Mouse (Mus musculus): ENCODE results near the gene Gnl3l. TPM values are rescaled to one million over a fixed set of nuclear protein-coding genes. Genes with fewer than 3 reads are reported as not detected.

The Gnl3l gene
- 100 to 1,000 TPM; 172 to 200 TPM for total RNA-seq (2021)

DNA sequence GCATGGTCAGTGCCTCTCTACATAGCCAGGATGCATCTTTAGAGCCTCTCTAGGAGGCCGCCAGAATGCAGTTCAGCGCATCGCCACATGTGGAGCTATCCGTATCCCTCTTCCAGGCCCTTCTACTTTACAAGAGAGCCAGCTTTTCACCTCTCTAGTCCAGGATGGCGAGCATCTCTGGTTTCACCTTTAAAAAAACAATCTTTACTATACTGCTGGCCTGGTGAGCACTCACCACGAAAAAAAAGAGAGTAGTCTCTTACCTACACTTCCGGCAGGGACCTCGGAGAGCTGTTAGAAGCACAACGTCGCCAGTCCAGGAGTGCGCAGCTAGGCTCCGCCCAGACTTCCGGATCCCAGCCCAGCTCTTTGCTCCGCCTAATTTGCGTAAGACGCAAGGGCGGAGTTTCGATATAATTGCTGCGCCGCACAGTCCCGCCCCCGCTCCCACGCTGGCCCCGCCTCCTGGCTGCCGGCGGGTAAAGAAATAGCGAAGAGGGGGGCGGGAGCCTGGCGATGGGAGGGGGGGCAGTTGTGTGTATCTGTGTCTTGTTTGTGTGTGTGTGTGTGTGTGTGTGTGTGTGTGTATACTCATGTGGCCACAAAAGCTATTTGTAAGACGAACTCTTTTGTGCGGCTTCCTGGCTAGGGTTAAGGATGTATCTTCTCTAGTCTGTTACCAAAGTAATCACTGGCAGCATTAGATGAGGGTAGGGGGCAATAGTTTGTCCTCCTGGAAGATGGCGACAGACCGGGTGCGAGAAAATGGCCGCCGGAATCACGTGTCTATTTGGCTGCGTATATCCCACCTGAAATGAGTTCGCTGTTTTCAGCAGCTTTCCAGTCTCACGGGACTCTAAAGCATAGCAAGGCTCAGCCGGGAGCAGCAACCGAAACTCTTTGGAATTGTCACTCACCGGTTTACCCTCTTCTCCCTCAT is at the start of gene Gnl3l:
Gnl3l (minus strand) TSS at position 385 of the 940 bp plus-strand sequence.
- peak; percentile 53 to 70 for DNase-seq (ENCODE audit: extremely low spot score in 1 of 2, low spot score in 1 of 2)

DNA sequence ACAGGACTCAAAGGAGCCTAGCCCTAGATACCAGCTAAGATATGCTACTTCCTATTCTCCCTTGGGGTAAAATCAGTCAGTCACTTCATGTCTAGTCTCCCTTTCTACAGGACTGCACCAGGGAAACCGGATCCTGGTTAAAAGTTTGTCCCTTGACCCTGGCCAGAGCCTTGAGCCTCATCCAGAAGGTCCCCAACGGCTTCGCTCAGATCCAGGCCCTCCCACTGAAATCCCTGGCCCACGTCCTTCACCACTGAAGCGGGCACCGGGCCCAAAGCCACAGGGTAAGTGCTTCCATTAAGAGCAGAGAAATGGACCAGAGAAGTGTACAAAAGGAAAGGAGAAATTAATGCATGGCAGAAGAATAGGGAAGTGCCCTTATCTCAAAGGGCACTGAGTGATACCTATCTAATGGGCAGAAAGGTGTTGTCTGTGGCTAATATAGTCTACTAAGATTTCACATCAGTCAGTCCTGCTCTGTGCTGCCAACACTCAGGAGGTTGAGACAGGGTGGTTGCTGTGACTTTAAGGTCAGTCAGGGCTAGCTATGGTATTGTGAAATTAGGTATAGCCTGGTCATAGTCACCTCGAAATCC is 49.0 kb upstream of the Gnl3l start:
- DNase-seq (ENCODE audit: extremely low spot score in 1 of 2, low spot score in 1 of 2), result no peak

DNA sequence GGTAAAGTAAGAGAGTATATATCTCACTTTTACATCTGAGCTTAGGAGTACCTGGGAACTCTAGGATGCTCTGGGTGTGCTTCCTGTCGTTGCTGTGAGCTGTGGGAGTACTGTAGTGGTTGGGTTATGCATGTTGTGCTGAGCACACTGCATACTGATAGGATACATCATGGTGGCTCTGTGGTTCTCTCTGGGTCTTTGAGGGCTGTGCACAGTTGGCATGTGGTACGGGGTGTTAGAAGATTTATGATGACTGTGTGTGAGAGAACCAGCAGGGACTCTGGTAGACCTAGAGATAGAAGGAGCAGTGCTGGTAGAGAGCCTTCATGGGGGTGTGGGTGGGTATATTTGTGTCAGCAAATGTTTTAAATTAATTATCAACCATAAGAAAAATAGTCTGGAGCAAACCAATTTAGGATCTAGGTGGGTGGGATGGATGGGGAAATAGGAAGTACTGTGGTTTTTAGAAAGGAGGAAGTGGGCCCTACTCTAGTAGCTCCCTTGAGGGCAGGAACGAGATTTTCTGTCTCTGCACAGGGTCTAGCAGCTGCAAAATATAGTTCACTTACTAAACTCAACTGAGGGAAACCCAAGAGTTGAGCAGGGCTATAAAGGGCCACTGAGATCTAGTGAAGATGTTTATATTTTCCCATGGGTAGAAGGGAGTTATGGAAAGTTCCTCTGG is 44.6 kb upstream of the Gnl3l start:
- no peak for DNase-seq (ENCODE audit: extremely low spot score in 1 of 2, low spot score in 1 of 2)

DNA sequence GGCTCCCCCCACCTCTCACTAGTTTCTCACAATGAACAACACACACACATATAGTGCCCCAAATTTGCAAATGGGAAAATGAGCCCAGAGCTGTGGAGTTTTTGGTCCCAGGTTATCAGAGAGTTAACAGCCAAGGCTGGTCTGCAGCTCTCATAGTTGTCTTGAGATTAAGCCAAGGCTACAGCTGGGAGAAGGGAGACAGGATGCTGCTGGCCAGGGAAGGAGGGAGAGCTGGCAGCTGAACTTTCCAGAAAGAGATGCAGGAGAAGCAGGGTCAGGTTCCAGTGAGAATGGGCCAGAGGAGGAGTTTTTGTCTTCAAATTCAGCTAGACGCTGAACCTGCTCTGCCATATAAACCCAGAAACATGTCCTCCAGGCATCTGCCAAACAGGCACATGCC is 42.2 kb upstream of the Gnl3l start:
- no peak for DNase-seq (ENCODE audit: extremely low spot score in 1 of 2, low spot score in 1 of 2)

DNA sequence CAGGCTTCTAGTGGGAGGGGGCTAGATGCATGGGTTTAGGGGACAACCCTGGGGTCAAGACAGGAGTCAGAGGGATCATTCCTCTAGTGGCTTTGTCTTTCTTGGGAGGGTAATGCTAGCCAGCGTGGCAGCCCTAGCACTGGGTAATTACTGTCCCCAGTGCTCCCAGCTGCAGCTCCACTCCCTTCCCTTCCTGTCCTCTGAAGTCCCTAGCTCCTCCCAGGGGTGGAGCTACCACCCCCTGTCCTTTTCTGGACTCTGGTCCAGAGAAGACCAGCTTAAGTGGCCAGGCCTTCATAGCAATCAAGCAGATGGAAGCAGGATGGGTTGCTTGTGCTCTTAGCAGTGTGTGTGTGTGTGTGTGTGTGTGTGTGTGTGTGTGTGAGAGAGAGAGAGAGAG is 38.4 kb upstream of the Gnl3l start:
- DNase-seq (ENCODE audit: extremely low spot score in 1 of 2, low spot score in 1 of 2), result no peak

DNA sequence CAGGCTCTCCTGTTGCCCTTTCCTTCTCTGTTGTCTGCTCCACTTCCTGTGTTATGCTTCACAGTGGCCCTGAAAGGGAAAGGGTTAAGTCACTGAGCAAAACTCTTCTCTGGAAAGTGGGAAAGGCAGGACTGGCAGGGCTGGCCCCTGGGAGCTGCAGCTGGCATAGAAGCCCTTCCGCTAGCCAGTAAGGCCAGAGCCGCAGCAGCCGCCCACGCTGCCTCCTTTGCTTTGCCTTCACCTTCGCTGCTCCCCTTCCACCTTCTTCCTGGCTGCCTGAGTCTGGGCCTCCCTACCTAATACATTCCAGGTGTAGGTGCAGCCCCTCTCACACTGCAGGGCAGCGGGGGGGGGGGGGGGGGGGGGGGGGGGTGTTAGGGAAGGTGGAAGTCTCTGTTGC is 37.4 kb upstream of the Gnl3l start:
- no peak for DNase-seq (ENCODE audit: extremely low spot score in 1 of 2, low spot score in 1 of 2)

DNA sequence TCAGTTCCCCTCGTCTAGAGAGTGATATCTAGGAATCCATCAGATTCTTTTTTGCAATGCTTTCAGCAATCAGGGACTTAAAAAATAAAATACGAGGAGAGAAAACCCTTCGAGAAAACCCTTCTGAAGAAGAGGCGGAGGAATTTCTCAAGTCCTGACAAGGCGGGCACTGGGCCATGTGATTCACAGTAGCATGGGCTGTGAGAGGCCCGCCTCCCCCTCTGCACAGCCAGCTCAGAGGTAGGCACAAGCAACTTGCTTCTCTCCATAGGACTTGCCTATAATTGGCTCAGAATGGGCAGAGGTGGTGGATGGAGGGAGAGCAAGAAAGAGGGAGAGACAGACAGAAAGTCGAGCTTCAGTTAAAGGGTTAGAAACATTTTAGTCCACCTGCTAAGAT is 33.2 kb upstream of the Gnl3l start:
- peak in 1 of 2 experiments; percentile 13 for DNase-seq (ENCODE audit: extremely low spot score in 1 of 2, low spot score in 1 of 2)

DNA sequence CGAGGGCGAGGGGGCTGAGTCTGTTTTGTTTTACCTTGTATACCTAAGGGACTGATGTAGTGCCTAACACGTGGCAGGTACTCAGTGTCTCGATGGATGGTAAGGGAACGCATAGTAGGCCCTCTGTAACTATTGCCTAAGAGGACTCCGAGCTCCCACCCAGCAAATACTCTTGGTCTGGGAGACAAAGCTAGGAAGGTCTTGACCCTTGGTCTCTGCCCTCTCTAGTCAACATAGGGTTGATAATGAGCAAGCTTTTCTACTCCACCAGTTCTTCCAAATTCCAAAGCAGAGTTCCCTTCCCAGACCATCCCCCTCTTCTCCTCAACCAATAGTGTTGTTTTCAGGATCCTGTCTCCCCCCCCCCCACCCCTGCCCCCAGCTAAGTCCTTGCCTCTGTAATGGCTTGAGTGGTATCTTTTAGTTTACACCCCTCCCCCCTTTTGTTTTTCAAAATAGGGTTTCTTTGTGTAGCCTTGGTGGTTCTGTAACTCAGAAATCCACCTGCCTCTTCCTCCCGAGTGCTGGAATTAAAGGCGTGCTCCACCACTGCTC is 32.6 kb upstream of the Gnl3l start:
- DNase-seq (ENCODE audit: extremely low spot score in 1 of 2, low spot score in 1 of 2), result no peak

DNA sequence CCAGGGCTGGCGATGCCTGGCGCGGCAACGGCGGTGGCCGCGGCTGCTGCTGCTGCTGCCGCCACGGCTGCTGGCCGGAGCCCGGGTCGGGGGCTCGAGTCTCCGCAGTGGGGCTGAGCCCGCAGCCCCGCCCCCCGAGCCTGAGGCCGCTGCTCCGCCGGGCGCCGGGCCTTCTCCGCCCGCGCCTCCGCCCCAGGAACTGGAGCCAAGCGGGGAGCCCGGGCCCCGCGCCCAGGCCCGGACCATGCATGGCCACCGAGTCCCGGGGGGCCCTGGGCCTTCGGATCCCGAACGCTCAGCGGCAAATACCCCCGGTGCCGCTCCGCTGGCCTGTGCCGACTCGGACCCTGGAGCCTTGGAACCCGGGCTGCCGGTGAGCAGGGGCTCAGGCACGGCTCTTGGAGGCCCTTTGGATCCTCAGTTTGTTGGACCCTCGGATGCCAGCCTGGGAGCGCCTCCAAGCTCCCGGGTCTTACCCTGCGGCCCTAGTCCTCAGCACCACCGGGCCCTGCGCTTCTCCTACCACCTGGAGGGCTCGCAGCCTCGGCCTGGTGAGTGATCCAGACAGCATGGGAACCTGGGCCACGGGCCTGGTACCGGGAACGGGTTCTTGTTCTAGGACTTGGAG is 30.4 kb upstream of the Gnl3l start:
- peak; percentile 11 to 27 for DNase-seq (ENCODE audit: extremely low spot score in 1 of 2, low spot score in 1 of 2)

DNA sequence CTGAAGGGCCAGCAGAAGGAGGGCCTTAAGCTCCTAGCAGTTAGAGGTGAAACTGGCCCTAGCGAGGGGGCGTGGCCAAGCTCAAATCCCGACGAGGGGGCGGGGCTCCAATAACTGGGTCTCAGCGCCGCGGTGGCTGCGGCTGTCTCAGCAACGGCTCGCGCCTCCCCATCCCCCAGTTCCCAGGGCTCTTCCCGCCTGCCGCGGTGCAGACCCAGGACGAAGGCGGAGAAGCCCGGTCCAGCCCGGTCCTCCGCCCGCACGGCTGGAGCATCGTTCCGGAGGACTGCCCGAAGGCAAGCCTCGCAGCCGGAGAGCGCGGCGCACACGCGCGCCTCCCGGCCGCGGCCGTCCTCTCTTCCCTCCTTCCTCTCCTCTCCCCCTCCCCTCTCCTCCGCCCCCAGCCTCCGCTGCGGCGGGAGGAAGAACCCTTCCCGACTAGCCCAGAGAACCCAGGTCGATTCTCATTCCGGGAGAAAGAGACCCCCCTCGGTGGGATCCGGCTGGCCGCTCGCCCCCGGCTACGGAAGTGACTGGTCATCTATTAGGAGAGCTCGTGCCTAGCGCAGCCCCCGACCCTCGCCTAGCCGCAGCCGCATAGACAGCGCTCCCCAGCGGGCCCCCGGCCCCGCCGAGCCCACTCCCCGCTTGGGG is 29.8 kb upstream of the Gnl3l start:
- DNase-seq (ENCODE audit: extremely low spot score in 1 of 2, low spot score in 1 of 2), result peak; percentile 62 to 70

DNA sequence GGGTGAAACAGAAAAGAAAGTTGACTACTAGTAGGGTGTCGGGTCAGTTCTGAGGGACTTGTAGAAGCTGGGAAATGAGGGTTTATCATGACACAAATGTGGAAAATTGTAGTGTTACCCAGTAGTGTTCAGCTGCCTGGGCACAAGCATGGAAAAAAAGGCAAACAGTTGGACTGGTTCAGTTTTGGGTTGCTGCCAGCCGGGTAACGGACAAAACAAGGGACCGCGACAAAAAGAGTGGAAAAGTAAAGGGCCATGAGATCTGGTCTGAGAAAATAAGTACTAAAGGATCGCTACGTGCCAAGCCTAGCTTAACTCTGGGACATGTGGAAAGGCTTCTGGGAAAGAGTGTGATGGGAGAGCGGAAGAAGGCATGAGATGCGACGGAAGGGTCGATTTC is 29.2 kb upstream of the Gnl3l start:
- no peak for DNase-seq (ENCODE audit: extremely low spot score in 1 of 2, low spot score in 1 of 2)

DNA sequence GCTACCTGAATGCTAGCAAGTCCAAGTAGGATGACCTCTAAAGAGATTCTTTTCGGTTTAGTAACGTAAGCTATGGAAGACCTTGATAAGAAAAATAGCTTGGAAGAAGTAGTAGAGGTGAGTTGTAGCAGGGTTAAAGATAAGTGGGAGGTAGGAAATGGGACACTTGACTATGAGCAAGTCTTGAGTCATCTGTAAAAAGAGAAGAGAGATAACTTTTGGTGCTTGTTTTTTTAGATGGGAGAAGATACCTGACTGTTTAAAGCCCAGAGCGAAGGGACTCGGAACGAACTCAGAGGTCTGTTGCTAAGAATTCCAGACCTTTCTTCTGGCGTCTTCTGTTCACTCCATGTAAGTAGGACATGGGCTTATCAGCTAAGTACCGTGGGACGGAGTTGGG is 28.7 kb upstream of the Gnl3l start, which contains the start of gene Fgd1:
Fgd1 (plus strand) TSS at position 301 of the 400 bp plus-strand sequence.
- DNase-seq (ENCODE audit: extremely low spot score in 1 of 2, low spot score in 1 of 2), result no peak

DNA sequence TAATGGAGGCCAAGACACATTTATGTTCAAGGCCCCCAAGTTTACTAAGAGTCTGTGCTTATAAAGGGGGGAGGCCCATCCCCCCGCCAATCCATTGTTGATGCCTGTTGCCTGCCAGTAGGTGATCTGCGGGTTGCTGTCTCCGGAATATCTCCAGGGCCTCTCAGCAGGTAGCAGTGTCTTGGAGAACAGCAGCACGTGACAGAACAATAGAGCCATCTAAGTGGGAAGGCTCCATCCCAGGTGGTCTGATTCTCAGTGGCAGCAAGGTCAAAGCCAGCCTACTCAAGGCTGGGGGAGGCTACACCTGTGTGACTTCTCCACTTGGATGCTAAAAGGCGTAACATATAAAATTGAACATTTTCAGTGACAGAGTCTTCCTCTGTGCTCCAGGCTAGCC is 24.1 kb upstream of the Gnl3l start:
- no peak for DNase-seq (ENCODE audit: extremely low spot score in 1 of 2, low spot score in 1 of 2)

DNA sequence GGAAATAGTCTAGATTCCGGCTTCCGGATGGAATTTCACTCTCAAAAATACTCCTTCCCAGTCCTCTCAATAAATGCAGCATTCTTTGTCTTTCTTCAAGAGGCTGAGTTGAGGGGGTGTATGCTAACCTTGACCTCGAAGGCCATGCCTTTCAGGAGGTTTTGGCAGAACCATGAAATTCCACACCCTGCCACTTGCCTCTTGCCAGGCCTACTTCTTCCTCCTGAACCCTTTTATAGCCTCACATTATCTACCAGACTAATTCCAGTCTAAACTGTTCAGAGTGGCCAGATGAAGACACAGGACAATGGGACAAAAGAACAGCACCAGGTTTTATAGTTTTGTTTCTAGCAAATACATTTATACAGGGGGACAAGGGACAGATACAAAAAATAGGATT is 14.3 kb upstream of the Gnl3l start:
- DNase-seq (ENCODE audit: extremely low spot score in 1 of 2, low spot score in 1 of 2), result no peak

DNA sequence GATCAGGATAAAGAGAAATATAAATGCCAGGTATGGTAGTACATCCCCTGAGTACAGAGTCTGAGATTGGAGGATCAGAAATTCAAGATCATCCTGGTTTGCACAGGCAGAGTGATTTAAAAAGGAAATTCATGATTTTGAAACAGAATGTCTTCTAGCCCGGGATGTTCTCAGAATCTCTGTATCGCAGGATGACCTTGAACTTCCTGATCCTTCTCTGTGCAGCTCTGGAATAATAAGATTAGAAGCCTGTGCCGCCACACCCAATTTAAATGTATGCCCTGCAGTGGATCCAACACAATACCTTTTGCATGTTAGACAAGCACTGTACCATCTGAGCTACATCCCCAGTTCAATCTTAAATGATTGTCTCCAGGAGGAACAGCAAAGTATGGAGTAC is 1.7 kb upstream of the Gnl3l start:
- no peak for DNase-seq (ENCODE audit: extremely low spot score in 1 of 2, low spot score in 1 of 2)

DNA sequence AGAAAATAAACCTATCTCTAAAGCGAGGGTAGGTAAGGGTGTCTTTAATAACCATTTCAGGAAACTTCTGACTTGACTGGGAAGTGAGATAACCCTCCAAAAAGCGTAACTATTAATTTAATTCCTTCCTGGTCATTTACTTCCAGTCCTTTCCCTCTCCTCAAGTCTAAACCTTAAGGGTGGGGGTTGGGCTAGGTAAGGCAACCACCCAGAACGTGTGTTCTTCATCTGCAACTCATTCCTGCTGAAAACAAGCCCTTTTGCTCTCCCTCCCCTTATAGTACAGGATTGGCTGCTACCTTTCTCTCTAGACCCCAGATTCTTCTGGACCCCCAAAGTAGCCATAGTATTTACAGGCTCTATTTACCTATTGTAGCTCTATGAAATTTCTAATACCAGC is 775 bp upstream of the Gnl3l start:
- DNase-seq (ENCODE audit: extremely low spot score in 1 of 2, low spot score in 1 of 2), result no peak

DNA sequence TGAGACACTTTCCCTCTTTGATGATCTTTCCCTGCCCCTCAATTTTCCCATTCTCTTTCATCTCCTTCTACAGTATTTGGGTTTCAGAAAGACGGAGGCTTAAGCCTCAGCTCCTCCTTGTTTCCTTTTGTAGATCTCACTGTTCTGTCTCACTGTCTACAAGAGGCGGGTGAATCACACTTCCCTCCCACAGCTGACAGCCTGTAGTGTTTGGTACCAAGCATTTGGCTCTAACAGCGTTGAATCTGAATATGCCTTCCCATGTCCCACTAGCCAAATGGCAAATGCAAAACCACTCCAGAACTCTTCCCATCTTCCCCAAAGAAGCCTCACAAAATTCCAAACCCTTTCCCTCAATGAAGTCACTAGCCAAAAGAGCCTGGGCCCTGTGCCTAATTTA is 20.3 kb downstream of the Gnl3l start:
- DNase-seq (ENCODE audit: extremely low spot score in 1 of 2, low spot score in 1 of 2), result no peak

DNA sequence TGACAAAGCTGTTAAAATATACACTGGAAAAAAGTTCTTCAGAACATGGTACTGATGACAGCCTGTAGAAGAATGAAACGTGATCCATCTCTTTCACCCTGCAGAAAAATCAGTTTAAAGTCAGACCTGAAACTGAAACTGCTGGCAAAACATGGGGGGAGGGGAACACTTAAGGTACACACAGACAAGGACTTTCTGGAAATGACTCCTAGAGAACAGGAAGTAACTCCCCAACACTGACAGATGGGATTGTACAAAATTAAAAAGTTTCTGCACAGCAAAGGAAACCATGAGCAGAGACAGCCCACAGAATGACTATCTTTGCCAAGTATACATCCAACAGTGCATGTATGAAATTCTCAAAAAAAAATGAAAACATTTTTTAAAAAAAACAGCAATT is 35.5 kb downstream of the Gnl3l start:
- no peak for DNase-seq (ENCODE audit: extremely low spot score in 1 of 2, low spot score in 1 of 2)

DNA sequence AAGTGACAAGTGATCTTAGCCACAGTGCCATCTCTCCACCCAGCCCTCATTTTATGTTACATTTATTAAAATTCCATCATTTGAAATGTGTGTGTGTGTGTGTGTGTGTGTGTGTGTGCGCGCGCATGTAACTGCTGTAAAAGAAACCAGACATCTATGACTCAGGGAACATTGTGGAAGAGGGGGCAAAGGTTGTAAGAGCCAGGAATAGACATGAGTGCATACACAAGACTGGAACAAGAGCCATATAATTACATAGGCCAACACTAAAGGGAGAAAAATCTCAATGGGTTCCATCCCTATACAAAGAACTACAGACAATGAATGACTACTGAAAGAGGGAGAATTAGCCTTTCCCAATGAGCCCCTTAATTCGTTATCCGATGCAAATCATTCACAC is 41.7 kb downstream of the Gnl3l start:
- no peak for DNase-seq (ENCODE audit: extremely low spot score in 1 of 2, low spot score in 1 of 2)

DNA sequence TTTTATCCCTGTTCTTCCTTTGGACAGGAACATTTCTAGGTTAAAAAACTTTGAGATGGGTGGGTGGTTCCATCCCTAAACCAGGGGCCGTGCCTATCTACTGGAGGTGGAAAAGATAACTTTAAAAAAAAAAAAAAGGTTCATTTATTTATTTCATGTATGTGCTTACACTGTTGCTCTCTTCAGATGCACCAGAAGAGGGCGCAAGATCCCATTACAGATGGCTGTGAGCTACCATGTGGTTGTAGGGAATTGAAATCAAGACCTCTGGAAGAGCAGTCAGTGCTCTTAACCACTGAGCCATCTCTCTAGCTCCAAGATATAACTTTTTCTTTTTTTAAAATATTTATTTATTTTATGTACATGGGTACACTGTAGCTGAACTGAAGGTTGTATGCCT is 54.1 kb downstream of the Gnl3l start:
- DNase-seq (ENCODE audit: extremely low spot score in 1 of 2, low spot score in 1 of 2), result no peak
